In genomic region chr1:37430297-37430840, GRCm38 (mm10) we compare ENCODE assay signal across 8 mouse cellular contexts. TPM values are rescaled to one million over a fixed set of nuclear protein-coding genes. Genes with fewer than 3 reads are reported as not detected.
A peak's percentile ranks its signal among the peaks of the same experiment; 100 is the strongest.
DNase-seq lines count a peak whose midpoint lies in the region; ATAC-seq and TF ChIP-seq lines count a peak whose summit lies in the region.

No protein-coding gene starts in this region.

- no peaks in the 10 kb centered on the region for H3K9me3 ChIP-seq in heart, embryonic 16.5 days (replicated peaks; ENCODE audit: control insufficient read depth, low read length)
- no peaks in the 10 kb centered on the region for H3K9me3 ChIP-seq in hindbrain, embryonic 15.5 days
- no peaks in the 10 kb centered on the region for H3K9me3 ChIP-seq in liver, embryonic 16.5 days (replicated peaks; ENCODE audit: control insufficient read depth, low read length)
- no peaks in the 10 kb centered on the region for H3K9me3 ChIP-seq in stomach, postnatal 0 days (ENCODE audit: control insufficient read depth, low read length)

- no peak for DNase-seq in heart, adult 8-10 months (ENCODE audit: low spot score)
- DNase-seq in stomach, postnatal 0 days (ENCODE audit: low spot score) = peak; percentile 75
- no peak for DNase-seq in cerebellum, postnatal 4 days (ENCODE audit: low spot score in 2 of 2)
- DNase-seq in adipocyte (ENCODE audit: low spot score) = no peak

- WGBS in heart, embryonic 16.5 days = 2% methylated on average over 40 of the region's 40 CpGs
- WGBS in hindbrain, embryonic 15.5 days = 2% methylated on average over 39 of the region's 40 CpGs
- 2% methylated on average over 40 of the region's 40 CpGs for WGBS in liver, embryonic 16.5 days (ENCODE audit: insufficient replicate concordance)
- WGBS in stomach, postnatal 0 days = under 1% methylated on average over 40 of the region's 40 CpGs

- H3K4me2 ChIP-seq in heart, embryonic 16.5 days (ENCODE audit: low read depth, low read length) = peak overlapping the region; percentile 84
- peak overlapping the region; percentile 84 for H3K4me2 ChIP-seq in hindbrain, embryonic 15.5 days
- peak overlapping the region; percentile 77 for H3K4me2 ChIP-seq in liver, embryonic 16.5 days (ENCODE audit: low read depth, low read length)
- peak overlapping the region; percentile 88 for H3K4me2 ChIP-seq in stomach, postnatal 0 days (replicated peaks; ENCODE audit: low read depth)

- no peak for ATAC-seq in heart, embryonic 16.5 days (replicated peaks; ENCODE audit: extremely low read depth, insufficient read depth, low FRiP score)
- peak; percentile 9; the same call in 1 of the 2 replicates for ATAC-seq in hindbrain, embryonic 15.5 days (ENCODE audit: low FRiP score, low read depth)
- ATAC-seq in liver, embryonic 16.5 days (ENCODE audit: low read depth) = peak; percentile 67
- peak; percentile 74 for ATAC-seq in stomach, postnatal 0 days (ENCODE audit: low FRiP score, low TSS enrichment)

- TF ChIP-seq EP300 in stomach, postnatal 0 days (optimal IDR thresholded peaks at IDR 0.05) = no peak

- peak overlapping the region; percentile 97 for H3K4me3 ChIP-seq in heart, embryonic 16.5 days (ENCODE audit: low read length)
- peak overlapping the region; percentile 90 for H3K4me3 ChIP-seq in brown adipose tissue, adult 24 weeks (ENCODE audit: insufficient read depth, low read depth, low read length)
- peak overlapping the region; percentile 84 for H3K4me3 ChIP-seq in hindbrain, embryonic 15.5 days
- peak overlapping the region; percentile 94 for H3K4me3 ChIP-seq in liver, embryonic 16.5 days (ENCODE audit: low read depth, low read length)
- H3K4me3 ChIP-seq in stomach, postnatal 0 days (ENCODE audit: low read depth, low read length) = peak overlapping the region; percentile 87

- TF ChIP-seq CTCF in stomach, postnatal 0 days (IDR thresholded peaks at IDR 0.05; ENCODE audit: low read depth) = no peak

- peak overlapping the region; percentile 77 for H3K27ac ChIP-seq in heart, embryonic 16.5 days (ENCODE audit: low read length)
- peak overlapping the region; percentile 62 for H3K27ac ChIP-seq in brown adipose tissue, adult 24 weeks (replicated peaks; ENCODE audit: low read depth, low read length)
- H3K27ac ChIP-seq in hindbrain, embryonic 15.5 days (replicated peaks) = peak overlapping the region; percentile 75
- peak overlapping the region; percentile 88 for H3K27ac ChIP-seq in liver, embryonic 16.5 days (ENCODE audit: low read length)
- H3K27ac ChIP-seq in stomach, postnatal 0 days (replicated peaks) = peak overlapping the region; percentile 92

- peak overlapping the region; percentile 96 for H3K9ac ChIP-seq in heart, embryonic 16.5 days (ENCODE audit: low read length)
- peak overlapping the region; percentile 91 for H3K9ac ChIP-seq in hindbrain, embryonic 15.5 days
- H3K9ac ChIP-seq in liver, embryonic 16.5 days (ENCODE audit: low read depth, low read length) = peak overlapping the region; percentile 92
- peak overlapping the region; percentile 94 for H3K9ac ChIP-seq in stomach, postnatal 0 days (ENCODE audit: low read length)

- H3K4me1 ChIP-seq in heart, embryonic 16.5 days (ENCODE audit: control insufficient read depth, insufficient read depth, low read length) = peaks cover 15% of the 10 kb centered on the region
- H3K4me1 ChIP-seq in brown adipose tissue, adult 24 weeks (ENCODE audit: control insufficient read depth, insufficient read depth, insufficient read length, low read length) = peaks cover 7% of the 10 kb centered on the region; the same call in 1 of the 2 replicates
- peaks cover 32% of the 10 kb centered on the region for H3K4me1 ChIP-seq in hindbrain, embryonic 15.5 days (replicated peaks)
- peaks cover 25% of the 10 kb centered on the region for H3K4me1 ChIP-seq in liver, embryonic 16.5 days (ENCODE audit: control insufficient read depth, low read depth, low read length)
- H3K4me1 ChIP-seq in stomach, postnatal 0 days (replicated peaks; ENCODE audit: control insufficient read depth, insufficient read depth) = no peaks in the 10 kb centered on the region

- H3K36me3 ChIP-seq in heart, embryonic 16.5 days (ENCODE audit: control insufficient read depth, insufficient read depth) = peaks cover 27% of the 10 kb centered on the region
- peaks cover 40% of the 10 kb centered on the region for H3K36me3 ChIP-seq in hindbrain, embryonic 15.5 days
- H3K36me3 ChIP-seq in liver, embryonic 16.5 days (ENCODE audit: control insufficient read depth, insufficient read depth) = peaks cover 21% of the 10 kb centered on the region
- H3K36me3 ChIP-seq in stomach, postnatal 0 days (ENCODE audit: control insufficient read depth, insufficient read depth, low read length) = peaks cover 8% of the 10 kb centered on the region; the same call in 1 of the 2 replicates

- no peaks in the 10 kb centered on the region for H3K27me3 ChIP-seq in heart, embryonic 16.5 days (ENCODE audit: control insufficient read depth, insufficient read depth, low read length)
- H3K27me3 ChIP-seq in hindbrain, embryonic 15.5 days = no peaks in the 10 kb centered on the region
- H3K27me3 ChIP-seq in liver, embryonic 16.5 days (ENCODE audit: control insufficient read depth, insufficient read depth, low read depth, low read length) = no peaks in the 10 kb centered on the region
- H3K27me3 ChIP-seq in stomach, postnatal 0 days (ENCODE audit: control insufficient read depth, insufficient read depth, low read length) = no peaks in the 10 kb centered on the region

RNA-seq across cellular contexts. Expression of gene Unc50, which starts 0.4 kb away (rescaled TPM):
- 78.8 and 86.6 TPM in 2 replicates for polyA plus RNA-seq in heart, embryonic 16.5 days (2015; fragmentation: Nextera tagmentation; extraction: Ambion mirVana)
- total RNA-seq in heart, adult 8-10 months (2022) = 10 to 100 TPM; 24.8 to 29.3 (median 28.3) TPM
- polyA plus RNA-seq in brown adipose tissue, adult 24 weeks (2012; ENCODE audit: insufficient read depth, insufficient read length, missing spikeins) = 44.5 and 47.5 TPM in 2 replicates
- polyA plus RNA-seq in hindbrain, embryonic 15.5 days (2015; fragmentation: Nextera tagmentation; extraction: Ambion mirVana) = 116 and 121 TPM in 2 replicates
- polyA plus RNA-seq in liver, embryonic 16.5 days (2015; fragmentation: Nextera tagmentation; extraction: Ambion mirVana) = 63.1 and 64.0 TPM in 2 replicates
- polyA plus RNA-seq in stomach, postnatal 0 days (2015; fragmentation: Nextera tagmentation; extraction: Ambion mirVana) = 131 and 141 TPM in 2 replicates

RNA-seq across cellular contexts. Expression of gene Coa5, which starts 0.5 kb away (rescaled TPM):
- polyA plus RNA-seq in heart, embryonic 16.5 days (2015; fragmentation: Nextera tagmentation; extraction: Ambion mirVana) = 67.5 and 68.0 TPM in 2 replicates
- total RNA-seq in heart, adult 8-10 months (2022) = 100 to 1,000 TPM in 3 of 4 experiments, 10 to 100 TPM in 1; 99.9 to 124 (median 112) TPM
- polyA plus RNA-seq in brown adipose tissue, adult 24 weeks (2012; ENCODE audit: insufficient read depth, insufficient read length, missing spikeins) = 151 and 222 TPM in 2 replicates
- polyA plus RNA-seq in hindbrain, embryonic 15.5 days (2015; fragmentation: Nextera tagmentation; extraction: Ambion mirVana) = 59.8 and 60.1 TPM in 2 replicates
- polyA plus RNA-seq in liver, embryonic 16.5 days (2015; fragmentation: Nextera tagmentation; extraction: Ambion mirVana) = 24.3 and 25.0 TPM in 2 replicates
- polyA plus RNA-seq in stomach, postnatal 0 days (2015; fragmentation: Nextera tagmentation; extraction: Ambion mirVana) = 24.1 and 25.8 TPM in 2 replicates
